Mouse (Mus musculus): ENCODE results near the gene Mettl15.
A peak's percentile ranks its signal among the peaks of the same experiment; 100 is the strongest.
"Not testable (repeated sequence)": the region's sequence is repeated elsewhere in the genome, so short reads cannot be mapped to it uniquely, and the experiment has no call there.

Gene Mettl15

DNA sequence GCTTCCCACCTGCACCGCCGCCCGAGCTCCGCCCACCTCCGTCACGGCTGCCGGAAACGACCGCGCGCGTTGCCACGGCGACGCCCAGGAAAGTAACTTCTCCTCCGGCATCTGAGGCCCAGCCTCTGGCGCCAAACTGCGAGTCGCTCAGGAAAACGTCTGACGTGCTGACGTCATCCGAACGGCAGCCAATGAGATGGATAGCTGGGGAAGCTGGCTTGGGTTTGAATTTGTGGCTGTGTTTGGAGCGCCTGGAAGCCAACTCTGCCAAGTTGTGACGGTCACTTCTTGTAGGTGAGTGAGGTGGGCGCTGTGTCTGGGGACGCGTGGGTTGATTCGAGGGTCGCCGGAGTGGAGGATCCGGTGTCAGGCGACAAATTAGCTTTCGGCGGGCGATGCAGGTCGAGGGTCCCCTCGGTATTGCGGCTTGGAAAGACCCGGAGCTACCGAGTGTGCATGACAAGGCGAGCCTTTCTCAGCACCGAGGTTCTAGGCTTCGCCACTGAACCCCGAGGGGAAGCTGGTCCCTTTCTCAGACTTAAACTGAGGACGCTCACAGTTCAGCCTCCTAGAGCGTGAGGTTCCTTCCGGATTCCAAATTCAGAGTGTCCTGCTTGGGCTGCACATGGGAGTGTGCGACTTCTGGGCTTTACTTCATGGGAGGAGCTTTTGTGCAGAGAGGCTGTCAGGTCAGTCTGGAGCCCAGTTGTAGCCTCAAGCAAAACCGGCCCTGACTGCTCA is at the start of gene Mettl15, which contains the start of gene Kif18a:
Gene Mettl15 (minus strand): TSS at position 149 of the 741 bp plus-strand sequence.
Gene Kif18a (plus strand): TSS at position 139 of the 741 bp plus-strand sequence.
- peak; percentile 97 to 98 for DNase-seq

GRCm38 (mm10) chr2:109311369-109311768 is 30.8 kb upstream of the Mettl15 start:
- no peak for DNase-seq

GRCm38 (mm10) chr2:109303638-109304037 is 23.1 kb upstream of the Mettl15 start:
- DNase-seq, result no peak

DNA sequence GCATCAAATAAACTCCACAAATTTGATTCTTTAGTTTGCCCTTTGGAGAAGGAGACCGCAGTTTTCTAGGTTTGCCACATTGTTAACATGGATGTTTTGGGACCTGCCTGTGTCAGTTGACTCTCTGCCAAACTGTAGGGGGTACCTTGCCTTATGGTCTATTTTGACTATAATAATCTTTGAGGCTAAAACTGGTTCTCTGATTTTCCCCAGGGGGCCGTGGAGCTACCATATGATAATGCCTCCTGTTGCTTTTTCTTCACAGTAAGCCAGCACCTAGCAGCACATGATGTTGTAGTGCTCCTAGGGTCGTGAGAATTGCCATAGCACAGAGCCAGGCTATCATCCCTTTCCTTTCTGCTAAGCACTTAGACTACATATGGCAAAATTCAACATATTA is 21.7 kb upstream of the Mettl15 start:
- no peak for DNase-seq

DNA sequence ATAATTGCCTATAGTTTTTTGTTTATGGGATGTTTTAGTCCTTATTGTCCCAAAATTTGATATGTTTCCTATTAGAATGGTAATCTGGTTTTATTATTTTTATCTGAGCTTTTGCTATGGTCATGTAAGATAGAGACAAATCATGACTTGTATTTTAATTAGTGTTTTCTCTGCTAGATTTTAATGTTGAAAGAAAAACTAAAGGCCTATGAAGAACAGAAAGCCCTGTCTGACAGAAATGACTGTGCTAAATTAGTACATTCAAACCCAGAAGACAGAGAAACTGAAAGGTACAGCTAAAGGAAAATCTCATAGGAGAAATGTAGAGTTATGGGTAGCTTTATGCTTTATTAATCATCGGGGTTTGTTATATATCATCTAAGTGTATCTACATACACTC is 17.6 kb upstream of the Mettl15 start:
- DNase-seq, result no peak

DNA sequence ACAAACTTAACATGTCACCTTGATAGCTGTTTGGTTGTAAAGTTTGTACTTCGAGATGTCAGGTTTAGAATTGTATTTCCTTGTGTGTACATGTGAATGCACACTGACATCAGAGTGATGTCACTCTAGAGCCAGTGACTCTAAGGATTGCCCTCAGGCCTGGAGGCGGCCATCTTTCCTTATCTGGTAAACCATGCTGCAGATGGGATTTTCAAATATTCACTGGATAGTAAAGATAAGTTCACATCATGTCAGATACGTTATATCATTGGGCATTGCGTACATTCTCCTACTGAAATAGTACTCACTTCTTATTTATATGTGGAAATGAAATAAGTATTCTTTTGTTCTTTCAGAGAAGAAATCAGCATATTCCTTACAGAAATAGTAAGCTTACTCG is 15.7 kb upstream of the Mettl15 start:
- DNase-seq, result no peak

DNA sequence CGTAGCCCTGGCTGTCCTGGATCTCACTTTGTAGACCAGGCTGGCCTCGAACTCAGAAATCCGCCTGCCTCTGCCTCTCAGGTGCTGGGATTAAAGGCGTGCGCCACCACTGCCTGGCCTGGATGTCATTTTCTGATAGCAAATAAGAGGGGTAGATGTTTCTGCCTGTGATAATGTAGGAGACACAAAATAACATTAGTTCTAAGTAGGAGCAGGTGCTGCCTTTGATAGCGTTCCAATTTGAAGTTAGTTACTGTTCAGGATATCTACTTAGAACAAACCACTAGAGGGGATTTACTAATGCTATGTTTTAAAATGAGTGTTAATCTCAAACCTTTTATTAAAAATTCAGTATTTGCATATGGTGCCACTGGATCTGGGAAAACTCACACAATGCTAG is 8.8 kb upstream of the Mettl15 start:
- DNase-seq, result no peak

DNA sequence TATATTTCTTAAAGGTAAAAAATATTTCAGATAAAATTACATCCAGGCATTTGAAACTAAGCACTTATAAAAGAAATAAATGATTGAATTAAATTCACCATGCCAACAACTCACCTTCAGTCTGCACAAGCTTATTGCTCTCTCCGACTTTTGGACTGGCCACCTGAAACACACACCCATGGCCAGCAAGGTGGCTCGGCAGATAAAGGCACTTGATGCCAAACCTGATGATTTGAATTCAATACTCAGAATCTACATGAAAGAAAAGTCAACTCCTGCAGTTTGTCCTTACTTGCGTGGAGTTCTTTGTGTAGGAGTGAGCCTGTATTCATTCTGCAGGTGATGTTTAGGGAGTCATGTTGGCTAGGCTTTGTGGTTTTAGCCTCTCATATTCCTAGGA is 3.6 kb upstream of the Mettl15 start:
- no peak for DNase-seq

DNA sequence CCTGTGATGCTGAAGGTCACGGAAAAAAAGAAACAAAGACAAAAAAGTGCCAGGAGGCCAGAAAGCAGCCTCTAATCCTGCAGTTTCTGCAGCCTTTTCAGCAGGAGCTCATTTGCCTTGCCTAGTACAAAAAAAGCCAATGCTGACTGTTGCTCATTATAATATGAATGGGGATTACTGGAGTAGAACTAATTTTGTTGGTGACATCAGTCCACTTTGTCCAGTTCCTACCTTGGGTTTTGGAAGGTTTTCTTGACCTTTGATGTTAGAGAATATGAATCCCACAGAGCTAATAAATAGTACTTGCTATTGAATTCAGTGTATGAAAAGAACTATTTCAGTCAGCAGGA is 768 bp upstream of the Mettl15 start:
- no peak for DNase-seq

GRCm38 (mm10) chr2:109280272-109280599 is 312 bp downstream of the Mettl15 start:
- no peak for DNase-seq

GRCm38 (mm10) chr2:109278036-109278435 is 2.5 kb downstream of the Mettl15 start:
- DNase-seq, result peak; percentile 59 to 69

- peak in 1 of 2 experiments; percentile 2 for DNase-seq
Measured at GRCm38 (mm10) chr2:109277593-109277992, 3.0 kb downstream of the Mettl15 start.

- no peak for DNase-seq
Measured at GRCm38 (mm10) chr2:109273098-109273497, 7.5 kb downstream of the Mettl15 start.

DNA sequence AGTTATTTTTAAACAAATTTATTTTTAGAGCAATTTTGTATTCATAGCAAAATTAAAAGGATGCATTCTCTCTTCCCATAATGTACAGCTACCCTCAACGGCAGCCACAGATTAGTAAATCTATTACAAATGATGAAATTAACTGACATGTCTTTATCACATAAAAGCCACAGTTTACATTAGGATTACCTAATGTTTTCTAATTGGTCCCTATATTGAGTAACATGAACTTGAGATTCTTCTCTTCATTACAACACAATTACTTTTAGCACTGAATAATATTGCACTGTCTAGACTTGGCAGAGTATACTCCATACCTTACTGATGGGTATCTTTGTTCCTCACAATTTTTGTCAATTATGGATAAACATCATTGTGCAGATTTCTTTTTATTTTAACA is 17.8 kb downstream of the Mettl15 start:
- no peak for DNase-seq

DNA sequence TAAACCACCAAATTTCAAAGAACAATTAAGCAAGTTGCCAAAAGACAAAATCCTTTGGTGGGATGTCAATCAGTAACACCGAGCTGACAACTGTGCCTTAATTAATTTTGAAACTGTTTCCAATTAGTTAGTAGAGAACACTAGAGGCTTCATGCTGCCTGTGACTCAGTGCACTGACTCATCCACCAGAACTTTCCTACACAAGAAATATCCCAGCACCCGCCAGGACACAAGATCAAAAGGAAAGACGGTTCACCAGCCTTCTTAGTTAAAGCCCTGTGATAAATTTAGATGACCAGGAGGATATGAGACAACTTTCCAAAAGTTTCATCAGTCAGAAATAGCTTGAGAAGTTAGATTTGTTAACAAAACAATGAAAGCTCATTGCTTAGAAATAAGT is 38.6 kb downstream of the Mettl15 start:
- DNase-seq, result no peak

GRCm38 (mm10) chr2:109235741-109236140 is 44.8 kb downstream of the Mettl15 start:
- no peak for DNase-seq

- DNase-seq, result no peak
Measured at GRCm38 (mm10) chr2:109233876-109234275, 46.7 kb downstream of the Mettl15 start.

- no peak for DNase-seq
Measured at GRCm38 (mm10) chr2:109230443-109230842, 50.1 kb downstream of the Mettl15 start.

GRCm38 (mm10) chr2:109227196-109227595 is 53.4 kb downstream of the Mettl15 start:
- DNase-seq, result no peak

DNA sequence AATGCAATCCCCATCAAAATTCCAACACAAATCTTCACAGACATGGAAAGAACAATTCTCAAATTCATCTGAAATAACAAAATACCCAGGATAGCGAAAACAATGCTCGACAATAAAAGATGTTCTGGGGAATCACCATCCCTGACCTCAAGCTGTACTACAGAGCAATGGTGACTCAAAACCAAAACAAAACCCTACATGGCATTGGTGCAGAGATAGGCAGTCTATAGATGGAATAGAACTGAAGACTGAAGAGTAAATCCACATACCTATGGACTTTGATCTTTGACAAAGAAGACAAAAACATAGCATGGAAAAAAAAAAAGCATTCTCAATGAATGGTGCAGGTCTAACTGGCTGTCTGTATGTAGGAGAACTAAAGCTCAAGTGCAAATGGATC is 59.1 kb downstream of the Mettl15 start:
- no peak for DNase-seq

GRCm38 (mm10) chr2:109216678-109217077 is 63.9 kb downstream of the Mettl15 start:
- DNase-seq, result not testable (repeated sequence)

DNA sequence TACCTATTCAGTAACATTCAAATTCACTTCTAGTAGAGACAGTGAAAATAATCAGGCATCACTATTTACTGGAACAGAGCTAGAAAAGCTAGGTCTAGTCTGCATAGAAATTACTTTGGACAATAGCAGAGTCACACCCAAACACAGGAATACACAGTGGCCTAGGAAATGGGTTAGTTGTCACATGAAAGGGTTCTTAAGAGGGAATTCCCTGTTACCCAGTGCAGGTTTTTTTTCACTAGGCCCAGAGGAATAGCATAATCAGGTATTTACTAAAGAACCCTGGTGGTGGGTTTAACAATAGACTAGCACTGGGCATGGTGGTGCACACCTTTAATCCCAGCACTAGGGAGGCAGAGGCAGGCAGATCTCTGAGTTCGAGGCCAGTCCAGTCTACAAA is 69.9 kb downstream of the Mettl15 start:
- DNase-seq, result not testable (repeated sequence)

DNA sequence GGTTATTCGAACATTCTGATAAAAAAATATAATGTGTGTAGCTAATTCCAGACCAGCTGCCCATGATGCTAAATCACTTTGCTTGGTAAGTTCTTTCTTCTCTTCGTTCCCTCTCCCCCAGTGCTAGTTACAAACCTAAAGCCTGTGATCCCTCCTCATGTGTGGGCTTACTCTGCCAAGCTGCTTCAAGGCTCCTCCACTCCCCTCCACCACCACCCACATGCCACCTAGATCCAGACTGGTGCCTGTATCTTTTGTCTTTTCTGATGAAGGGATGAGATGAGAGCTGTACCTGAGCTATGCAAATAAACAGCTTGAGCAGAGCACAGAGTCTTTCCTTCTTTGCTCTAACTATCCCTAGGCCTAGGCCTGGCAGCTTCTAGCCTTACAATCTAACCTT is 72.5 kb downstream of the Mettl15 start:
- no peak for DNase-seq

- no peak for DNase-seq
Measured at GRCm38 (mm10) chr2:109182993-109183392, 97.6 kb downstream of the Mettl15 start.

- DNase-seq, result no peak
Measured at GRCm38 (mm10) chr2:109158509-109158908, 122.0 kb downstream of the Mettl15 start.
